ENCODE assay signal across 25 mouse cellular contexts in the genomic region with DNA sequence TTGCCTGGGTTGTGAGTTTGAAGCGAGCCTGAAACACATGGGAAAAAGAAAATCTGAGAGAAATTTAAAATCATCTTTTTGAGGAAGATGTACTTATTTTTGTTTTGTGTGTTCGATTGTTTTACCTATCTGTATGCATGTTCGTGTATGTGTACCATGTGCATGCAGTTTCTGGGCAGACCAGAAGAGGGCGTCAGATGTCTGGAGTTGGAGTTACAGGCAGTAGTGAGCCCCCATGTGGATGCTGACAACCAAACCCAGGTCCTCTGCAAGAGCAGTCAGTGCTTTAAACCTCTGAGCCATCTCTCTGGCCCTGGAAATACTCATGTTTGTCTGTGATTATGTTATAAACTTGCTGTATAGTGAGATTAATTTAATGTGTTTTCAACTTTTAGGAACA. TPM values are rescaled to one million over a fixed set of nuclear protein-coding genes. Genes with fewer than 3 reads are reported as not detected.
A peak's percentile ranks its signal among the peaks of the same experiment; 100 is the strongest.
DNase-seq lines count a peak whose midpoint lies in the region; TF ChIP-seq lines count a peak whose summit lies in the region.
"Had no signal": no experiment of that assay in that cellular context is flagged by ENCODE, and none has a peak within 500 bp of the region (broad histone marks: within the 10 kb centered on the region; RNA-seq: fewer than 3 reads in every experiment).

No protein-coding gene starts in this region.

- H3K4me3 ChIP-seq in layer of hippocampus, adult 2 months = no peak overlapping the region
- H3K4me3 ChIP-seq: embryonic facial prominence, embryonic 13.5 days; heart, embryonic 15.5 days; limb, embryonic 15.5 days; neural tube, embryonic 13.5 days had no signal

- DNase-seq in layer of hippocampus, adult 2 months (ENCODE audit: low spot score in 2 of 2) = no peak
- no peak for DNase-seq in layer of hippocampus, postnatal 25 days (ENCODE audit: extremely low spot score in 1 of 2, low spot score in 1 of 2)
- DNase-seq in 416B (ENCODE audit: low read depth) = peak; percentile 42
- DNase-seq in ES-CJ7 (ENCODE audit: low read depth, low spot score) = peak; percentile 90
- peak; percentile 46 for DNase-seq in induced T-regulatory cell, adult 2 months (ENCODE audit: low read depth)
- DNase-seq in urinary bladder, adult 2 months (ENCODE audit: low spot score) = no peak
- DNase-seq in urinary bladder, adult 18-20 months (ENCODE audit: low spot score in 2 of 2) = no peak
- DNase-seq: adrenal gland, postnatal 10 days; B cell, adult 2 months; cerebellum, adult 9-11 months; gastrocnemius, postnatal 25 days; kidney, adult 18-20 months; layer of hippocampus, postnatal 36 days; lung, adult 2 months; lung, postnatal 4 days had no signal

- TF ChIP-seq CTCF in layer of hippocampus, adult 2 months (conservative IDR thresholded peaks at IDR 0.05) = peak; percentile 42

- H3K27ac ChIP-seq in layer of hippocampus, adult 2 months = no peak overlapping the region
- H3K27ac ChIP-seq: embryonic facial prominence, embryonic 13.5 days; heart, embryonic 15.5 days; kidney, postnatal 0 days; limb, embryonic 15.5 days; neural tube, embryonic 13.5 days had no signal

RNA-seq across cellular contexts. Expression of a gene that starts 9.9 kb away (rescaled TPM):
- total RNA-seq in layer of hippocampus, adult 2 months (2021) = 1 to 10 TPM; 1.1 to 3.8 TPM
- total RNA-seq in layer of hippocampus, postnatal 25 days (2021) = 1 to 10 TPM; 1.6 TPM
- 31.3 and 32.6 TPM in 2 replicates for polyA plus RNA-seq in urinary bladder, adult 2 months (2012; rRNA removed)

RNA-seq across cellular contexts. Expression of a gene that starts 17.4 kb away (rescaled TPM):
- total RNA-seq in layer of hippocampus, adult 2 months (2021) = 10 to 100 TPM; 34.0 to 42.4 TPM
- total RNA-seq in layer of hippocampus, postnatal 25 days (2021) = 10 to 100 TPM; 24.0 to 32.1 TPM
- polyA plus RNA-seq in urinary bladder, adult 2 months (2012; rRNA removed) = 4.1 and 4.2 TPM in 2 replicates

RNA-seq across cellular contexts. Expression of a gene that starts 24.4 kb away (rescaled TPM):
- 1 to 10 TPM; 2.7 to 3.0 TPM for total RNA-seq in layer of hippocampus, adult 2 months (2021)
- total RNA-seq in layer of hippocampus, postnatal 25 days (2021) = 1 to 10 TPM; 1.2 to 1.6 TPM
- 11.8 and 17.7 TPM in 2 replicates for polyA plus RNA-seq in urinary bladder, adult 2 months (2012; rRNA removed)
- total RNA-seq: gastrocnemius, postnatal 25 days had no signal

RNA-seq across cellular contexts. Expression of a gene that starts 31.4 kb away (rescaled TPM):
- total RNA-seq in layer of hippocampus, adult 2 months (2021) = not detected
- total RNA-seq in layer of hippocampus, postnatal 25 days (2021) = not detected
- polyA plus RNA-seq in urinary bladder, adult 2 months (2012; rRNA removed) = 0.37 and 0.44 TPM in 2 replicates
- total RNA-seq: gastrocnemius, postnatal 25 days; heart, adult 8-10 months; hematopoietic stem cell, adult 5-6 weeks; layer of hippocampus, postnatal 36 days; left cerebral cortex, postnatal 36 days had no signal
- polyA plus RNA-seq: embryonic facial prominence, embryonic 13.5 days; forebrain, embryonic 14.5 days; heart, embryonic 15.5 days; hindbrain, embryonic 16.5 days; kidney, postnatal 0 days; limb, embryonic 15.5 days; neural tube, embryonic 13.5 days had no signal

RNA-seq across cellular contexts. Expression of a gene that starts 43.6 kb away (rescaled TPM):
- 100 to 1,000 TPM; 257 to 267 TPM for total RNA-seq in layer of hippocampus, adult 2 months (2021)
- 100 to 1,000 TPM; 281 to 297 TPM for total RNA-seq in layer of hippocampus, postnatal 25 days (2021)
- 337 and 349 TPM in 2 replicates for polyA plus RNA-seq in urinary bladder, adult 2 months (2012; rRNA removed)

Comparison
In these comparisons a context has a peak if more than half of its experiments do, and no peak if none do; other contexts are left out.
1. DNase-seq: peak in 416B (single experiment), ES-CJ7 (single experiment) and induced T-regulatory cell, adult 2 months (single experiment); none in layer of hippocampus, adult 2 months (0 of 2), layer of hippocampus, postnatal 25 days (0 of 2), urinary bladder, adult 2 months (single experiment) and urinary bladder, adult 18-20 months (0 of 2).